Mouse (Mus musculus) thymus, adult 2 months (tissue): ENCODE data around the gene Olfr804. TPM values are rescaled to one million over a fixed set of nuclear protein-coding genes. Genes with fewer than 3 reads are reported as not detected.

ENCODE experiments used
- DNase-seq: peaks from one replicate; pipeline ENCODE4 v3.0.0; 2021
- H3K27ac ChIP-seq: fragments of 200-500 bp; 2 replicates; pipeline ENCODE4 v1.5.1; 2012; ENCODE audit warnings: low read length, control low read depth; ENCODE audit not compliant: control insufficient read depth, insufficient read depth
- H3K27me3 ChIP-seq: fragments of 200-500 bp; 2 replicates; pipeline ENCODE4 v1.6.1; 2012; ENCODE audit warnings: mild to moderate bottlenecking, low read length, moderate library complexity, mixed read lengths; ENCODE audit not compliant: control insufficient read depth, insufficient read depth
- H3K36me3 ChIP-seq: fragments of 200-500 bp; 2 replicates; pipeline ENCODE4 v1.6.1; 2012; ENCODE audit warnings: mild to moderate bottlenecking, low read length, moderate library complexity; ENCODE audit not compliant: control insufficient read depth, insufficient read depth
- H3K4me1 ChIP-seq: fragments of 200-500 bp; replicated peaks from 2 replicates; pipeline ENCODE4 v1.6.1; 2012; ENCODE audit warnings: low read length; ENCODE audit not compliant: control insufficient read depth, insufficient read depth
- H3K4me3 ChIP-seq: fragments of 200-500 bp; 2 replicates; pipeline ENCODE4 v1.5.1; 2012; ENCODE audit warnings: mild to moderate bottlenecking, low read length, control low read depth, moderate library complexity; ENCODE audit not compliant: control insufficient read depth, insufficient read depth
- CTCF ChIP-seq: fragments of 200-500 bp; IDR thresholded peaks from 2 replicates; pipeline ENCODE4 v1.5.1; 2012; ENCODE audit warnings: mild to moderate bottlenecking, control low read depth, low read length, moderate library complexity, borderline replicate concordance; ENCODE audit not compliant: control insufficient read depth, poor library complexity, insufficient read depth; ENCODE audit errors: extremely low read depth
- POLR2A ChIP-seq: fragments of 200-500 bp; IDR thresholded peaks from 2 replicates; pipeline ENCODE4 v1.6.1; 2012; ENCODE audit warnings: mild to moderate bottlenecking, low read length, control low read depth, moderate library complexity; ENCODE audit not compliant: control insufficient read depth, poor library complexity, insufficient read depth; ENCODE audit errors: extremely low read depth
- whole genome bisulfite sequencing: fragments of 180-500 bp; shearing (Covaris S2); methylation state at CpG from one replicate; pipeline ENCODE4 v1.1.7; 2018; 5-methylcytosine and 5-hydroxymethylcytosine counted together
- polyA plus RNA-seq: library from polyadenylated mRNA; depleted of rRNA; stranded (reverse); fragments of >200 nt; gene quantifications from 2 replicates; pipeline ENCODE4 v1.2.3, GENCODE M21; 2012; rRNA removed

Olfr804 gene
- polyA plus RNA-seq, 1 experiment = not detected

DNA sequence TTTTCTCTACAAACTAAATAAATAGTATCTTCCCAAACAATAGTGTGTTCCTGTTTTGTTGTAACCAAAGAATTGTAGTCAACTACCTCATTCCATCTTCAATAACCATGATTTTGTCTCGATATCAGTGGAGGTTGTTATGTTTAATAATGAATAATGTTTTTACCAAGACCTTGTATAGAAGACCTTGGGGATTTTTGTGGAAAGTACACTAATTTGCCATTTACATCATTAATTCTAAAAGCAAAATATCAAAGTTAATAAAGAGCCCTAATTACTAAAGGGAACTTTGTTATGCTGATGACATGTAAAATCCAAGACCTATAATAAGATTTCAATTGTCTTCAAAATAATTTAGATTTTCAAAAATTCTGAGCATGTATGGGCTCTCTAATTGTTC, 54.7 kb downstream of the Olfr804 start, which contains the start of gene Olfr807:
TSS of gene Olfr807 (minus strand) at position 101 of the 400 bp plus-strand sequence.
- no peak within 1 kb of the TSS for H3K4me3 ChIP-seq
- H3K36me3 ChIP-seq = no peaks in the 10 kb centered on the region
- no peak for TF ChIP-seq POLR2A
- TF ChIP-seq CTCF = no peak
- 91% methylated on average over 1 of the region's 1 CpGs for WGBS
- no peak for DNase-seq
- no peak within 1 kb of the TSS for H3K27ac ChIP-seq
- no peaks in the 10 kb centered on the region for H3K27me3 ChIP-seq
- no peaks in the 10 kb centered on the region for H3K4me1 ChIP-seq

Other genes with a start within 250 kb of the Olfr804 start
- gene Olfr787, start 241.3 kb upstream of the Olfr804 start, polyA plus RNA-seq = not detected in 2 replicates
- not detected in 2 replicates for gene Olfr788, start 232.2 kb upstream of the Olfr804 start, polyA plus RNA-seq
- not detected in 2 replicates for gene Olfr789, start 218.5 kb upstream of the Olfr804 start, polyA plus RNA-seq
- not detected in 2 replicates for gene Olfr790, start 204.7 kb upstream of the Olfr804 start, polyA plus RNA-seq
- not detected in 2 replicates for gene Olfr791, start 181.4 kb upstream of the Olfr804 start, polyA plus RNA-seq
- not detected in 2 replicates for gene Olfr792, start 164.0 kb upstream of the Olfr804 start, polyA plus RNA-seq
- gene Olfr794, start 135.6 kb upstream of the Olfr804 start, polyA plus RNA-seq = not detected in 2 replicates
- gene Olfr796, start 90.6 kb upstream of the Olfr804 start, polyA plus RNA-seq = not detected in 2 replicates
- not detected in 2 replicates for gene Olfr798, start 75.3 kb upstream of the Olfr804 start, polyA plus RNA-seq
- not detected in 2 replicates for gene Olfr799, start 65.7 kb upstream of the Olfr804 start, polyA plus RNA-seq
- gene Olfr800, start 45.5 kb upstream of the Olfr804 start, polyA plus RNA-seq = not detected in 2 replicates
- gene Olfr801, start 29.3 kb upstream of the Olfr804 start, polyA plus RNA-seq = not detected in 2 replicates
- gene Olfr802, start 15.0 kb upstream of the Olfr804 start, polyA plus RNA-seq = not detected in 2 replicates
- not detected in 2 replicates for gene Olfr803, start 8.9 kb upstream of the Olfr804 start, polyA plus RNA-seq
- gene Olfr805, start 26.2 kb downstream of the Olfr804 start, polyA plus RNA-seq = not detected in 2 replicates
- gene Olfr806, start 38.7 kb downstream of the Olfr804 start, polyA plus RNA-seq = not detected in 2 replicates
- gene Olfr807, start 54.6 kb downstream of the Olfr804 start, polyA plus RNA-seq = not detected in 2 replicates
- gene Olfr808, start 62.3 kb downstream of the Olfr804 start, polyA plus RNA-seq = not detected in 2 replicates
- not detected in 2 replicates for gene Olfr809, start 71.4 kb downstream of the Olfr804 start, polyA plus RNA-seq
- not detected in 2 replicates for gene Olfr810, start 91.7 kb downstream of the Olfr804 start, polyA plus RNA-seq
- gene Olfr811, start 101.2 kb downstream of the Olfr804 start, polyA plus RNA-seq = not detected in 2 replicates
- gene Olfr812, start 142.9 kb downstream of the Olfr804 start, polyA plus RNA-seq = not detected in 2 replicates
- gene Olfr813, start 152.2 kb downstream of the Olfr804 start, polyA plus RNA-seq = not detected in 2 replicates
- not detected in 2 replicates for gene Olfr814, start 176.6 kb downstream of the Olfr804 start, polyA plus RNA-seq
- not detected in 2 replicates for gene Olfr815, start 202.7 kb downstream of the Olfr804 start, polyA plus RNA-seq
- gene Olfr816, start 212.4 kb downstream of the Olfr804 start, polyA plus RNA-seq = not detected in 2 replicates
- not detected in 2 replicates for gene Olfr818, start 245.9 kb downstream of the Olfr804 start, polyA plus RNA-seq